Mouse (Mus musculus) c-Kit-negative CD71-positive TER-119-positive erythroid progenitor cells, embryonic 14.5 days (primary cell): ENCODE data around the gene Ppp2r5d.
A peak's percentile ranks its signal among the peaks of the same experiment; 100 is the strongest.

Experiments
- DNase-seq: peaks from one replicate; pipeline ENCODE4 v3.0.0-alpha.2; 2013; ENCODE audit warnings: low read depth, low spot score

The Ppp2r5d gene

DNA sequence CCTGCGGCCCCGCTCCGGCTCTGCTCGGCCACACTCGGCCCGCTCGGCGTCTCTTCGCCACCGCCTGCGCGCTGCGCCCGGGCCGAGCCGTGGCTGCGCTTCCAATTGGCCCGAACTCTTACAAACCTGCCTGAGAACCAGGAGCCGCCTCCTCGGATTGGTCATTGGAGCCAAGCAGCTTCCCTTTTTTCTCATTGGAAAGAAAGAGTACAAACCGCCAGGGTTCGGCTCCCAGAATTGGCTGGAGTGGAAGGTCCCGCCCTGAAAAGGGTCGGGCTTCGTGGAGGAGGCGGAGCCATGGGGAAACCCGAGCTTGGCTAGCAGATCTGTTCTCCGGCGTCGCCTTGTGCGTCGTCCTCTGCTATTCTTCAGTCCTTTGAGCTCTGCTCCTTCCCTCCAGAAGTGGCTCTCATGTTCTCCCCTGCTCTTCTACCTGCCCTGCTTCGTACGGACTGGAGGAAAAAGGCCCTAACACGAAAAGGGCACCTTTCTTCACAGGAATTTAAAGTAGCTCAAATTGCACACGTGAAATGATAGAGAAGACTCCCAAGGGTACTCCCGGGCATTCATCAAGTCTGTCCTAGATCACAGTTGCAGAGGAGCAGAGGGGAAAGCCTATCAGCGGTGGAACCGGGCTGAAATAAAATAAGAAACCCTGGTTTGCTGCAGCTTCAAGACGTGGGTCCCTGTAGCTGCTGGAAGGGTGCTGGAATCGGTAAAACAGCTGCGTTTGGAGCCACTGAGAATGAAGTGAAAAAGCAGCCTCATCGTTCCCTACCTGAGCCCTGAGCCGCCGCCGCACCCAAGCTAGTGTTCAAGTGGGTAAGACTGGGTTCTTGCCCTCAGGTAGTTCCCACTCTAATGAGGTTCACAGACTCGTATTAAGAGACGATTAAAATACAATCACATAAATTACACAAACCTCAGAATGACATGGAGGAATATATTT lies at the start of gene Ppp2r5d:
Gene Ppp2r5d (minus strand): TSS at position 225 of the 949 bp plus-strand sequence.
- DNase-seq, result peak; percentile 97

- DNase-seq, result peak; percentile 91
Measured at GRCm38 (mm10) chr17:46751794-46752556, 47.1 kb upstream of the Ppp2r5d start, which contains the start of gene Cnpy3. Gene Cnpy3, minus strand, starts transcription at chr17:46752214.

GRCm38 (mm10) chr17:46751056-46751793 lies 46.3 kb upstream of the Ppp2r5d start:
- DNase-seq, result no peak

GRCm38 (mm10) chr17:46750580-46750979 lies 45.7 kb upstream of the Ppp2r5d start:
- DNase-seq, result no peak

GRCm38 (mm10) chr17:46749282-46749681 lies 44.4 kb upstream of the Ppp2r5d start:
- no peak for DNase-seq

DNA sequence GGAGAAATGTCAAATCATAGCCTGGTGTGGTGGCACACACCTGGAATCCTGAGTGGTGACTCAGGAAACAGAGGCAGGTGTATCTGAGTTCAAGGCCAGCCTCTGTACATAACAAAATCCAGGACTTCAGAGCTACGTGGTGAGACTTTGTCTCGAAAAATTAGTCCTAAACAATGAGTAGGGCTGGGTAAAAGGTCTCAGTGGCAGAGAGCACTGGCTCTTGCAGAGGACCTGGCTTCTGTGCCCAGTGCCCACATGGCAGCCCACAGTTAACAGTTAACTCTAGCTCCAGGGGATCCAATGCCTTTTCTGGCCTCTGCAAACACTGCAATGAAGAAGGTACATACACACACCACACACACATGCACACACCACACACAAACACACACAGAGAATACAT lies 42.9 kb upstream of the Ppp2r5d start:
- no peak for DNase-seq

DNA sequence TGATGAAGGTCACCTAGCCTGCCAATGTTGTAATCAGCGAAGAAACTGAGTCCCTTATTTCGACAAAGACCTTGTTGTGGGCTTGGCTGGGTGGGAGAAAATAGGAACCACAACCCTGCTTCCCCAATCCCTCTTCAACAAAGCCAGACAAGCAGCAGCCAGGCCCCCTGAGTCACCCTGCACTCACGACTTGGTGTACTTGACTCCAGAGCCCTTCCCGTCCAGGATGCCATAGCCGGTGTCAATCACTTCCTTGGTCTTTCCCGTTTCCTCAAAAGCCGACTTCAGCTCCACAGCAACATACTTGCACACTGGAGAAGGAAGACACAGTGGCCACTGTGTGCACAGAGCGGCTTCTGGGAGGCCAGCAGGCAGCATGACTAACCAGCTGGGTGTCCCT lies 42.3 kb upstream of the Ppp2r5d start:
- DNase-seq, result no peak

DNA sequence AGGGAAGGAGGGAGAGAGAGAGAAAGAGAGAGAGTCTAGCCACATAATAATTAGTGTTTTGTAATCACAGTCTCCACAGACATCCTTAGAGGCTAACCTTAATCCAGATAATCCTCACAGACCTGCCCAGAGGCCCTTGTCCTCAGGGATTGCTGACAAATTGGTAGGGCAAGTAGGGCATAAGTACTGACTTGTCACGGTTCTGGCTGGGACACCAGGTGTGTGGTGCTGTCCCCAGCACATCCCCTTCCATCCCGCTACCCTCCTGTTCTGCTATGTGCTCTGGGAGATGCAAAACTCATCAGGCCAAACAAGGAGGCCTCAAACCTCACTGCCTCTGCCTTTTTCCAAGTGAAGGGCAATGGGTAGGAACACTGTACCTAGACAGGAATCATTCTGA lies 40.6 kb upstream of the Ppp2r5d start:
- no peak for DNase-seq

DNA sequence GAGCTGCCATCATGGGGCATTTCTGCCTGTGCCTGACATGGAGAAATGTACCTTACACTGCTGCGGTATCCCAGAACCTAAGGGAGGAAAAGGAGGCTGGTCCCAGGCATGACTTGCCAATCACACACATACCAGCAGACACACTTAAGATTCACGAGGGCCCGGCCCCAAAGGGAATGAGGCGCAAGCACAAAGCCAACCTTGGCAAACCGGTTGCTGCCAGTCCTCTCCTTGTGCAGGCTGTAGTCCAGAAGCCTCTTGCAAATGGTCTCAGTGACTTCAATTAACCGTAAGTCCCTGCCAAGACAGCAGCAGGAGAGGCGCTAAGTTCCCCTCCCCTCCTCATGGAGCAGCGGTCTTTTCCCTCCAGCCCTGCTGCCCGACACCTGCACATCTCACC lies 38.1 kb upstream of the Ppp2r5d start:
- DNase-seq, result no peak

DNA sequence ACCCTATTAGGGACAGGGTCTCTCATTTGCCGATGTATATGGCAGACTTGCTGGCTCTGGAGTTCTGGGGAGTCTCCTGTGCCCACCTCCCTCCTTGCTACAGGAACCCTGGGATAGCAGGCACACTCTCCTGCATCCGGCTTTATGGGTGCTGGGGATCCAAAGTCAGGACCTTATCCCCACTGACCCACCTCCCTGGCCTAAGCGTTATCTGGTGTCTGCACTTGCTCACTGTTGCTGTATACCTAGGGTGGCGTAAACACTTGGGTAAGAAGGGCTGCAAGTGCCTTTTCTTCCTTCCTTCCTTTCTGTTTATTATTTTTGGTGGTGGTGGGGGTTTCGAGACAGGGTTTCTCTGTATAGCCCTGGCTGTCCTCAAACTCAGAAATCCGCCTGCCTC lies 36.4 kb upstream of the Ppp2r5d start:
- DNase-seq, result no peak

- no peak for DNase-seq
Measured at GRCm38 (mm10) chr17:46736160-46736559, 31.2 kb upstream of the Ppp2r5d start.

GRCm38 (mm10) chr17:46735287-46735686 lies 30.4 kb upstream of the Ppp2r5d start:
- DNase-seq, result no peak

DNA sequence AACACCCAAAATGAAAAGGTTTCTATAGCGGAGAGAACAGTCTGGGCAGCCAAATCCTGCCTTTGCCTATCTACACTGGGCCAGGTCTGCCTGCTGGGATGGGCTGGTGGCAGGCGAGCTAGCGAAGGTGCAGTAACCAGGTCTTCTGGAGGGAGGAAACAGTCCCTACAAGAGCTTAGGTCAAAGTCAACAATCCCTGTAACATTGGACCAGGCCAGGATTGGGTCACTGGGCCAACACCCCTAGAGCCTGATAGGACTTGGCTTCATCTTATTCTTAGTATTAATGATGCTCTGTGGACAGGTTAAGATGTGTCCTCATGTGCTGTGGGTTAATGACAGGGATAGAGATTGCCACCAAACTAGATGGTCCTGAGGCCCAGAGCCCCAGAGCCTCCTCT lies 29.1 kb upstream of the Ppp2r5d start:
- DNase-seq, result no peak

GRCm38 (mm10) chr17:46728904-46729318 lies 24.0 kb upstream of the Ppp2r5d start, which contains the start of gene Gnmt:
Gene Gnmt, minus strand, starts transcription at chr17:46729168.
- DNase-seq, result no peak

- DNase-seq, result no peak
Measured at GRCm38 (mm10) chr17:46728496-46728895, 23.6 kb upstream of the Ppp2r5d start.

DNA sequence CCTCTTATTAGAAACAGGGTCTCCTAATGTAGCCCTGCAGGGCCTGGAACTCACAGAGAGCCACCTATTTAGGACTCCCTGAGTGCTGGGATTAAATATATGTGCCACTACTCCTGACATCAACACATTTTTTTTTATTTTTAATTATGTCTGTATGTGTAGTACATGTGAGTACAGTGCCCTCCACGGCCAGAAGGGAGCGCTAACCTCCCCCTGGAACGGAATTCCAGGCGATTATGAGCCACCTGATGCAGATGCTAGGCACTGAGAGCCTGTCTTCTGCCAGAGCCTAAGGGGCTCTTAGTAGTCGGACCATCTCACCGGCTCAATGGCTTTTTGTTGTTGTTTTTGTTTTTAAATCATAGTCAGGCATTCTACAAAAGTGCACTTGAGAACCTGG lies 23.1 kb upstream of the Ppp2r5d start:
- DNase-seq, result no peak

- DNase-seq, result no peak
Measured at GRCm38 (mm10) chr17:46727271-46727670, 22.4 kb upstream of the Ppp2r5d start.

- no peak for DNase-seq
Measured at GRCm38 (mm10) chr17:46725731-46726645, 21.1 kb upstream of the Ppp2r5d start.

DNA sequence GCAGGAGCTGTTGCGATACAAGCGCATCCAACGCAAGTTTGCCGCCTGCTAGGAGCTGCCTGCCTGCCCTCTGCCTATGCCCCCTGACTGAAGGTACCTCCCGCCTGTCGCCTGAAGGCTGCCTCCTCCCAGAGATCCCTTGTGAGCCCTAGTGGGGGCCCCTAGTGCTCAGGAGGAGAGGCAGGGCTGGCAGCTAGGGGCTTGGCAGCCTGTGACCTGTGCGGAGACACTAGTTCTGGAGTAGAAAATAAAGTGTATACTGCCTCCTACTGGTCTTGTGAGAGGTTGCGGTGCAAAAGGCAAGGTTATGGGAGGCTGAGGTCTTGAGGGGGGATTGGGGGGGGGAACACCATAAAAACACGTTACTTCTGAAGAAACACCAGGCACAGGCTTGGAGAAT lies 20.4 kb upstream of the Ppp2r5d start:
- no peak for DNase-seq

- DNase-seq, result no peak
Measured at GRCm38 (mm10) chr17:46724477-46725084, 19.7 kb upstream of the Ppp2r5d start.
